Mouse (Mus musculus) CH12.LX (cell line): Measurements from ENCODE around the gene Gm20517. TPM values are rescaled to one million over a fixed set of nuclear protein-coding genes. Genes with fewer than 3 reads are reported as not detected.

ENCODE experiments used
- DNase-seq: peaks from one replicate; pipeline ENCODE4 v3.0.0-alpha.2; 2013; ENCODE audit errors: extremely low read depth
- H3K27ac ChIP-seq: 2 replicates; pipeline ENCODE4 v1.5.1; 2012; ENCODE audit warnings: low read depth, mild to moderate bottlenecking, control low read depth, moderate library complexity; ENCODE audit not compliant: insufficient read depth
- H3K27me3 ChIP-seq: replicated peaks from 2 replicates; pipeline ENCODE3; 2012; ENCODE audit warnings: inconsistent platforms
- H3K36me3 ChIP-seq, 2 experiments: replicated peaks in 1 of 2; 2 replicates each; pipeline versions ENCODE3 to v1.6.1; 2012; ENCODE audit warnings: inconsistent platforms in 1 of 2, low read length in 1 of 2, mild to moderate bottlenecking in 1 of 2, mixed read lengths in 1 of 2, moderate library complexity in 1 of 2; ENCODE audit not compliant: control insufficient read depth in 1 of 2, insufficient read depth in 1 of 2
- H3K4me1 ChIP-seq, 2 experiments: 2 replicates each; pipeline ENCODE4 v1.6.1; 2012; ENCODE audit warnings: inconsistent platforms in 1 of 2, moderate library complexity in 1 of 2; ENCODE audit not compliant: insufficient read depth in 2 of 2, control insufficient read depth in 1 of 2
- H3K4me2 ChIP-seq: 2 replicates; pipeline ENCODE4 v1.6.1; 2012; ENCODE audit warnings: low read depth, mild to moderate bottlenecking, control low read depth; ENCODE audit not compliant: poor library complexity, insufficient read depth, severe bottlenecking
- H3K4me3 ChIP-seq, 3 experiments: fragments of 150-350 bp in 1 of 3; sonication (generic) in 1 of 3; replicated peaks in 1 of 3; 2 replicates each; pipeline versions ENCODE3 to v1.5.1; 2011 to 2012; ENCODE audit warnings: low read depth in 2 of 3, low read length in 2 of 3, mild to moderate bottlenecking in 2 of 3, moderate library complexity in 2 of 3, control low read depth in 1 of 3, improper control_type of control experiment in 1 of 3, inconsistent platforms in 1 of 3, mixed read lengths in 1 of 3; ENCODE audit not compliant: poor library complexity in 1 of 3
- H3K79me2 ChIP-seq: replicated peaks from 2 replicates; pipeline ENCODE4 v1.6.1; 2012; ENCODE audit warnings: mild to moderate bottlenecking, moderate library complexity; ENCODE audit not compliant: control insufficient read depth, poor library complexity, insufficient read depth, severe bottlenecking; ENCODE audit errors: extremely low read depth
- H3K9ac ChIP-seq: 2 replicates; pipeline ENCODE4 v1.6.1; 2012; ENCODE audit warnings: low read depth, mild to moderate bottlenecking, control low read depth, moderate library complexity; ENCODE audit not compliant: insufficient read depth
- H3K9me3 ChIP-seq: replicated peaks from 2 replicates; pipeline ENCODE3; 2012; ENCODE audit warnings: low read length, inconsistent platforms, mixed read lengths
- BHLHE40 ChIP-seq: IDR thresholded peaks from 2 replicates; pipeline ENCODE4 v1.6.1; 2011; ENCODE audit warnings: mild to moderate bottlenecking, low read depth, low read length, improper control_type of control experiment
- CHD1 ChIP-seq: IDR thresholded peaks from 2 replicates; pipeline ENCODE4 v1.6.1; 2012; ENCODE audit warnings: low read depth, low read length, improper control_type of control experiment, inconsistent platforms
- CHD2 ChIP-seq: IDR thresholded peaks from 2 replicates; pipeline ENCODE4 v1.6.1; 2011; ENCODE audit warnings: low read length, improper control_type of control experiment
- CTCF ChIP-seq, 2 experiments: IDR thresholded peaks in 1 of 2; conservative IDR thresholded peaks in 1 of 2; 2 replicates each; pipeline ENCODE4 v1.5.1; 2011 to 2012; ENCODE audit warnings: low read depth in 2 of 2, low read length in 2 of 2, improper control_type of control experiment in 1 of 2, inconsistent platforms in 1 of 2, mild to moderate bottlenecking in 1 of 2, moderate library complexity in 1 of 2
- E2F4 ChIP-seq: IDR thresholded peaks from 2 replicates; pipeline ENCODE4 v1.6.1; 2011; ENCODE audit warnings: low read depth, low read length, improper control_type of control experiment; ENCODE audit not compliant: insufficient replicate concordance
- ELF1 ChIP-seq: IDR thresholded peaks from 2 replicates; pipeline ENCODE4 v1.6.1; 2014; ENCODE audit warnings: low read depth, mild to moderate bottlenecking, inconsistent platforms, low read length, improper control_type of control experiment
- EP300 ChIP-seq: IDR thresholded peaks from 2 replicates; pipeline ENCODE4 v1.6.1; 2011; ENCODE audit warnings: low read length, improper control_type of control experiment
- GABPA ChIP-seq: IDR thresholded peaks from 2 replicates; pipeline ENCODE4 v1.6.1; 2012; ENCODE audit warnings: low read depth, low read length, improper control_type of control experiment, inconsistent platforms; ENCODE audit not compliant: insufficient replicate concordance
- HCFC1 ChIP-seq: IDR thresholded peaks from 2 replicates; pipeline ENCODE4 v1.6.1; 2012; ENCODE audit warnings: low read depth, mild to moderate bottlenecking, inconsistent platforms, low read length, improper control_type of control experiment
- IRF4 ChIP-seq: IDR thresholded peaks from 2 replicates; pipeline ENCODE4 v1.6.1; 2014; ENCODE audit warnings: low read depth, mild to moderate bottlenecking, inconsistent platforms, low read length, improper control_type of control experiment
- MAX ChIP-seq: IDR thresholded peaks from 2 replicates; pipeline ENCODE4 v1.6.1; 2011; ENCODE audit warnings: low read length, improper control_type of control experiment
- MAZ ChIP-seq: IDR thresholded peaks from 2 replicates; pipeline ENCODE4 v1.6.1; 2012; ENCODE audit warnings: low read depth, mild to moderate bottlenecking, inconsistent platforms, low read length, improper control_type of control experiment, moderate library complexity
- NRF1 ChIP-seq: IDR thresholded peaks from 2 replicates; pipeline ENCODE4 v1.6.1; 2014; ENCODE audit warnings: low read depth, mild to moderate bottlenecking, inconsistent platforms, low read length, improper control_type of control experiment, moderate library complexity
- RAD21 ChIP-seq: IDR thresholded peaks from 2 replicates; pipeline ENCODE4 v1.6.1; 2011; ENCODE audit warnings: low read depth, mild to moderate bottlenecking, low read length, improper control_type of control experiment, moderate library complexity
- SIN3A ChIP-seq: IDR thresholded peaks from 2 replicates; pipeline ENCODE4 v1.6.1; 2012; ENCODE audit warnings: low read length, improper control_type of control experiment, inconsistent platforms
- SMC3 ChIP-seq: IDR thresholded peaks from 2 replicates; pipeline ENCODE4 v1.6.1; 2011; ENCODE audit warnings: low read depth, low read length, improper control_type of control experiment
- TBP ChIP-seq: conservative IDR thresholded peaks from 2 replicates; pipeline ENCODE4 v1.6.1; 2011; ENCODE audit warnings: low read depth, low read length, improper control_type of control experiment
- TCF12 ChIP-seq: IDR thresholded peaks from 2 replicates; pipeline ENCODE4 v1.6.1; 2014; ENCODE audit warnings: low read depth, mild to moderate bottlenecking, inconsistent platforms, low read length, improper control_type of control experiment
- UBTF ChIP-seq: IDR thresholded peaks from 2 replicates; pipeline ENCODE4 v1.6.1; 2012; ENCODE audit warnings: low read depth, mild to moderate bottlenecking, inconsistent platforms, low read length, improper control_type of control experiment, moderate library complexity
- ZC3H11A ChIP-seq: IDR thresholded peaks from 2 replicates; pipeline ENCODE4 v1.6.1; 2012; ENCODE audit warnings: low read depth, mild to moderate bottlenecking, inconsistent platforms, low read length, improper control_type of control experiment
- ZMIZ1 ChIP-seq: IDR thresholded peaks from 2 replicates; pipeline ENCODE4 v1.6.1; 2012; ENCODE audit warnings: low read depth, mild to moderate bottlenecking, inconsistent platforms, low read length, improper control_type of control experiment
- ZNF384 ChIP-seq: IDR thresholded peaks from 2 replicates; pipeline ENCODE4 v1.6.1; 2012; ENCODE audit warnings: low read depth, low read length, improper control_type of control experiment, inconsistent platforms
- dilution Hi-C: fragments of 300-500 bp; cut with MboI; formaldehyde crosslinking; loops from 2 replicates; pipeline ENCODE4 v1.14.3; 2020; ENCODE audit warnings: low sequenced_read_pairs; ENCODE audit not compliant: extremely low pct_unique_long_range_greater_than_20kb, extremely low pct_ligation_motif_present
- in situ Hi-C: fragments of 300-500 bp; cut with MboI; formaldehyde crosslinking; loops from 3 replicates; pipeline ENCODE4 v1.14.3; 2019; ENCODE audit warnings: low sequenced_read_pairs, low pct_ligation_motif_present, low pct_unique_long_range_greater_than_20kb, mixed read lengths
- polyA plus RNA-seq: library from polyadenylated mRNA; unstranded; fragments of >175 nt; gene quantifications from 2 replicates; pipeline ENCODE4 v1.2.1, GENCODE M21; 2012; ENCODE audit warnings: low read depth; ENCODE audit not compliant: insufficient read length
- total RNA-seq, 2 experiments: library from RNA; depleted of rRNA; stranded (reverse); fragments of 300-350 nt in 1 of 2; fragments of >200 nt in 1 of 2; gene quantifications; 2 replicates each; pipeline ENCODE4 v1.2.3; 2012 to 2014

Gm20517 gene
- total and polyA plus RNA-seq, 3 experiments, result 1.1 to 1.8 (median 1.8) TPM

DNA sequence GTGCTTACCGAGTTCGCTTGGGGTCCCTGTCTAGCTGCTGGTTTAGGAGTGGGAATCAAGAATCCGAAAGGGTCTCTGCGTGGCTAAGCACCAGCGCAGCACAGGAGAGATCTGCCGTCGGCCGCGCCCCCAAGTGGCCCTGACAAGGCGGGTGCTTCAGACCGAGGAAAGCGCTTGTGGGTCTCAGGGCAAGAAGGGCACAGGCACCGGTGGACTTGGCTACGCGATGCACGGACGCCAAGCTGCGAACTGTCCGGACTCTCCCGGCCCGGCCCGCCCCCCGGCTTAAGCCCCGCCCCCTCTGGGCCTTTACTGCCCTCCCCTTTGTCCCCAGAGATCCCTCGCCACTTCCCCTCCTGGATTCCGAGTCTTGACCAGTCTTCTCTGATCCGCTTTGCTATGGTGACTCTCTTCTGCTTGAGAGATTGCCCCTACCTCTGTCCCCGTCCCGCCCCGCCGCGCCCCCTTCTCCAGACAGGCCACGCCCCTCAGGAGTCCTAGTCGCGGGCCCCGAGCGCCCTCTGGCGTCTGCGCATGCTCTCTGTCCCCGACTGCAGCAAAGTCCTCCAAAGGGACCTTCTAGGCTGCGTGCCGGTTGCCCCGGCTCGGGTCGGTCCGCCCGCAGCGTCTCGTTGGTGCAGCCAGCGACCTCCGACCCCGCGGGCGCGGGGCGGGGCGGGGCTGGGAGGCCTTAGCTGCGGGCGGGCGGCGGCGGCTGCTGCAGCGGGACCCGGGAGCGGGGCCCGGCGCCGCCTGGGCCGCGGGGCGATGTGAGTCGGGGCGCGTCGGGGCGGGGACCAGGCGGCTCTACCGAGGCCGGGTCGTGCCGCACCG is 83.3 kb downstream of the Gm20517 start, which contains the start of gene Prickle4:
Gene Prickle4, minus strand, starts transcription at position 234 of the 834 bp plus-strand sequence.
- DNase-seq, result peak; percentile 91
- TF ChIP-seq CTCF (conservative IDR thresholded peaks at IDR 0.05 in 1 of 2, IDR thresholded peaks at IDR 0.05 in 1 of 2; ENCODE audit: low read depth in 2 of 2, low read length in 2 of 2), result peak in 1 of 2 experiments; percentile 89; a peak in 2 of 4 replicates
- TF ChIP-seq RAD21, result peak; percentile 66
- TF ChIP-seq ZMIZ1, result no peak
- TF ChIP-seq IRF4, result peak; percentile 28; the same call in 1 of the 2 replicates
- TF ChIP-seq NRF1, result peak; percentile 76
- 0 out of 2 replicates have a peak, but pooled peaks have one; percentile 56 for TF ChIP-seq SIN3A
- TF ChIP-seq SMC3, result peak; percentile 69
- TF ChIP-seq TCF12, result peak; percentile 51
- TF ChIP-seq HCFC1, result peak; percentile 69
- TF ChIP-seq CHD2, result no peak
- dilution Hi-C loops, result no loop called here
- H3K9ac ChIP-seq, result peak within 1 kb of the TSS; percentile 98
- peaks cover 2 to 12% of the 10 kb centered on the region in 2 experiments; a peak in 3 of 4 replicates for H3K4me1 ChIP-seq
- H3K36me3 ChIP-seq, result peaks cover 0 to 4% of the 10 kb centered on the region in 2 experiments
- no peaks in the 10 kb centered on the region for H3K9me3 ChIP-seq
- no peak within 1 kb of the TSS for H3K27ac ChIP-seq
- H3K27me3 ChIP-seq, result peaks cover 77% of the 10 kb centered on the region
- no peaks in the 10 kb centered on the region for H3K79me2 ChIP-seq
- H3K4me3 ChIP-seq, result peak within 1 kb of the TSS; percentile 34 to 74 (median 61)
- H3K4me2 ChIP-seq, result peak within 1 kb of the TSS; percentile 83
- in situ Hi-C loops, result no loop called here

DNA sequence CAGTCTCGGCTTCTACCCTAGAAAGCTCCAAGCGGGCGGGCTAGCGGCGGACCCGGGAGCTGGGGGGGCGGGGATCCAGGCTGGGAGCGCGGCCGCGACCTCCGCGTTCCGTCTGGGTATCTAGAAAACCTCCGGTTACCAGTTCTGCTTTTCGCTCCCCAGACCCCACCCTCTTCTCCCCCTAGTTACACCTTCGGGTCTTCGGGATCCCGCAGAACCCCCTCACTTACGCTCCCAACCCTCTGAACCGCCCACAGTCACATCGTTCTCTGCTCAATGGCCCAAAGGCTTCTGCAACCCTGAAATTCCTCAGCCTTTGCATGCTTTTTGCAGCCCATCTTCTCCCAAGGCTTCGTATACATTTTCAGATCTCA is 83.9 kb downstream of the Gm20517 start:
- peak overlapping the region; percentile 83 for H3K4me2 ChIP-seq
- H3K4me1 ChIP-seq, result peaks cover 0 to 12% of the 10 kb centered on the region in 2 experiments; a peak in 2 of 4 replicates
- H3K9me3 ChIP-seq, result no peaks in the 10 kb centered on the region
- peak overlapping the region; percentile 98 for H3K9ac ChIP-seq
- no peaks in the 10 kb centered on the region for H3K79me2 ChIP-seq
- TF ChIP-seq TBP (no peak), UBTF (no peak), HCFC1 (no peak), BHLHE40 (no peak), ELF1 (no peak), SIN3A (no peak), CHD1 (no peak), IRF4 (no peak), ZNF384 (no peak), E2F4 (no peak), MAX (no peak), GABPA (no peak), EP300 (no peak), CHD2 (no peak), ZC3H11A (no peak), MAZ (no peak)
- no peak overlapping the region for H3K27ac ChIP-seq
- in situ Hi-C loops (no loop called here), dilution Hi-C loops (no loop called here)
- peaks cover 0 to 4% of the 10 kb centered on the region in 2 experiments for H3K36me3 ChIP-seq
- H3K4me3 ChIP-seq, result peak overlapping the region; percentile 34 to 74 (median 61)
- no peak for DNase-seq
- peaks cover 71% of the 10 kb centered on the region for H3K27me3 ChIP-seq
